Mouse (Mus musculus): ENCODE data around the gene Bank1. TPM values are rescaled to one million over a fixed set of nuclear protein-coding genes. Genes with fewer than 3 reads are reported as not detected.
A peak's percentile ranks its signal among the peaks of the same experiment; 100 is the strongest.

Gene Bank1
- polyA plus RNA-seq, 1 experiment from 2014 or later = 1.5 TPM

GRCm38 (mm10) chr3:136244931-136245330 is 80.9 kb downstream of the Bank1 start:
- ATAC-seq (ENCODE audit: low FRiP score) (no peak), DNase-seq (ENCODE audit: low spot score) (peak; percentile 6)
- Histone ChIP-seq H3K9me3 (ENCODE audit: control insufficient read depth, low read length) (no peaks in the 10 kb centered on the region), H3K27me3 (ENCODE audit: control insufficient read depth, insufficient read depth, low read length) (no peaks in the 10 kb centered on the region), H3K4me2 (replicated peaks; ENCODE audit: low read depth, low read length) (no peak overlapping the region), H3K4me1 (replicated peaks; ENCODE audit: control insufficient read depth, insufficient read depth, low read length) (no peaks in the 10 kb centered on the region), H3K27ac (ENCODE audit: low read depth, low read length) (no peak overlapping the region), H3K9ac (ENCODE audit: low read depth, low read length) (no peak overlapping the region), H3K4me3 (ENCODE audit: low read depth, low read length) (no peak overlapping the region), H3K36me3 (ENCODE audit: control insufficient read depth, insufficient read depth, low read length) (no peaks in the 10 kb centered on the region)
- WGBS = 41% methylated on average over 2 of the region's 2 CpGs

- Histone ChIP-seq H3K4me2 (replicated peaks; ENCODE audit: low read depth, low read length) (no peak overlapping the region), H3K4me1 (replicated peaks; ENCODE audit: control insufficient read depth, insufficient read depth, low read length) (no peaks in the 10 kb centered on the region), H3K36me3 (ENCODE audit: control insufficient read depth, insufficient read depth, low read length) (no peaks in the 10 kb centered on the region), H3K27ac (ENCODE audit: low read depth, low read length) (no peak overlapping the region), H3K9me3 (ENCODE audit: control insufficient read depth, low read length) (no peaks in the 10 kb centered on the region), H3K4me3 (ENCODE audit: low read depth, low read length) (no peak overlapping the region), H3K27me3 (ENCODE audit: control insufficient read depth, insufficient read depth, low read length) (no peaks in the 10 kb centered on the region), H3K9ac (ENCODE audit: low read depth, low read length) (no peak overlapping the region)
- ATAC-seq (ENCODE audit: low FRiP score) (no peak), DNase-seq (ENCODE audit: low spot score) (no peak)
- WGBS = 86% methylated on average over 3 of the region's 3 CpGs
Observed at GRCm38 (mm10) chr3:136238790-136239189, 87.1 kb downstream of the Bank1 start.

DNA sequence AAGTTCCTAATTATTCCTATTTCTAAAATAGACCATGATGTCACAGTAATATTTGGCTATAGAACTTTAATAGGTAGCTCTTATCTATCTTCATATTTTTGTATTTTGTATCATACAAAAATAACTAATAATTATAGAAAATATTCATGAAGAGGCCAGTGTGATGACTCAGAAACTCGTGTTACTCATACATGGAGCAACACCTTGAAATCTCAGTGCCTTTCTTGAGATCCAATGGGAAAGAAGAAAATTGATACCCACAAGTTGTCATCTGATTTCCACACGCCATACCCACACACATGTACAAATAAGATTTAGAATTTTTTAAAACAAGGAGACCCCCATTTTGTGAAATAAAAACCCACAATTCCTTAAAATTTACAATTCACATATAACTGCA is 92.4 kb downstream of the Bank1 start:
- Histone ChIP-seq H3K27ac (ENCODE audit: low read depth, low read length) (no peak overlapping the region), H3K36me3 (ENCODE audit: control insufficient read depth, insufficient read depth, low read length) (no peaks in the 10 kb centered on the region), H3K4me3 (ENCODE audit: low read depth, low read length) (no peak overlapping the region), H3K27me3 (ENCODE audit: control insufficient read depth, insufficient read depth, low read length) (no peaks in the 10 kb centered on the region), H3K4me1 (replicated peaks; ENCODE audit: control insufficient read depth, insufficient read depth, low read length) (no peaks in the 10 kb centered on the region), H3K4me2 (replicated peaks; ENCODE audit: low read depth, low read length) (no peak overlapping the region), H3K9ac (ENCODE audit: low read depth, low read length) (no peak overlapping the region), H3K9me3 (ENCODE audit: control insufficient read depth, low read length) (no peaks in the 10 kb centered on the region)
- DNase-seq (ENCODE audit: low spot score) (no peak), ATAC-seq (ENCODE audit: low FRiP score) (no peak)
- WGBS = 68% methylated on average over 2 of the region's 2 CpGs

GRCm38 (mm10) chr3:136230602-136231151 is 95.2 kb downstream of the Bank1 start:
- Histone ChIP-seq H3K27me3 (ENCODE audit: control insufficient read depth, insufficient read depth, low read length) (no peaks in the 10 kb centered on the region), H3K9ac (ENCODE audit: low read depth, low read length) (no peak overlapping the region), H3K4me1 (replicated peaks; ENCODE audit: control insufficient read depth, insufficient read depth, low read length) (no peaks in the 10 kb centered on the region), H3K4me3 (ENCODE audit: low read depth, low read length) (no peak overlapping the region), H3K9me3 (ENCODE audit: control insufficient read depth, low read length) (no peaks in the 10 kb centered on the region), H3K27ac (ENCODE audit: low read depth, low read length) (no peak overlapping the region), H3K4me2 (replicated peaks; ENCODE audit: low read depth, low read length) (no peak overlapping the region), H3K36me3 (ENCODE audit: control insufficient read depth, insufficient read depth, low read length) (no peaks in the 10 kb centered on the region)
- DNase-seq (ENCODE audit: low spot score) (no peak), ATAC-seq (ENCODE audit: low FRiP score) (no peak)
- 91% methylated on average over 3 of the region's 3 CpGs for WGBS

GRCm38 (mm10) chr3:136189661-136190228 is 136.1 kb downstream of the Bank1 start:
- DNase-seq (ENCODE audit: low spot score) (no peak), ATAC-seq (ENCODE audit: low FRiP score) (peak; percentile 83)
- Histone ChIP-seq H3K9me3 (ENCODE audit: control insufficient read depth, low read length) (no peaks in the 10 kb centered on the region), H3K9ac (ENCODE audit: low read depth, low read length) (no peak overlapping the region), H3K4me2 (replicated peaks; ENCODE audit: low read depth, low read length) (no peak overlapping the region), H3K4me3 (ENCODE audit: low read depth, low read length) (no peak overlapping the region), H3K27me3 (ENCODE audit: control insufficient read depth, insufficient read depth, low read length) (no peaks in the 10 kb centered on the region), H3K36me3 (ENCODE audit: control insufficient read depth, insufficient read depth, low read length) (no peaks in the 10 kb centered on the region), H3K27ac (ENCODE audit: low read depth, low read length) (no peak overlapping the region), H3K4me1 (replicated peaks; ENCODE audit: control insufficient read depth, insufficient read depth, low read length) (no peaks in the 10 kb centered on the region)
- WGBS = 90% methylated on average over 1 of the region's 1 CpGs

DNA sequence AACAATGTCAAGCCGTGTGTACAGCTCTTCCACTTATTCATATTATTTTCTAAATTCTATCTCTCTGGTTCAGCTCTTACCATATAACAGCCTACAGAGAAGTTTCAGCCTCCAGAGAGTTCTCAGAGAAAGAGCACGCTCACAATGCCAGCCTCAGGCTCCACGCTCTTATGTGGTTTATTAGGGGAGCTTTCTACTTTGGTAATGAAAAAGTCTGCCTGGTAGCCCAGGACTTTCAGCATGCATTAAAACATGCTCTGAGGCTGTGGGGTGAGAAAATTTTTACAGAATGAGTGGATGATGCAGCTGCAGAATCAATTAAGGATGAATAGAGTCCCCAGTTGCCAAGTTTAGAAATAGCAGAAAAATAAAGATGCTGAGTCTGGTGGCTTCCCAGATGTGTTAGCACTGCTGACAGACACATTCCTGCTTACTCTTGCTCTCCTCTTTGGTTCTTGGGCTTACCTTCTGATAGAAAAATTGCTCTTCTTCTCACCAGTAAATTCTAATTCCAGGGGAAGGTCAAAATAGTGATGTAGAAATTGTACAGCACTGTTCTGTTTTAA is 139.2 kb downstream of the Bank1 start:
- Histone ChIP-seq H3K27ac (ENCODE audit: low read depth, low read length) (no peak overlapping the region), H3K27me3 (ENCODE audit: control insufficient read depth, insufficient read depth, low read length) (no peaks in the 10 kb centered on the region), H3K9me3 (ENCODE audit: control insufficient read depth, low read length) (no peaks in the 10 kb centered on the region), H3K4me1 (replicated peaks; ENCODE audit: control insufficient read depth, insufficient read depth, low read length) (no peaks in the 10 kb centered on the region), H3K4me3 (ENCODE audit: low read depth, low read length) (no peak overlapping the region), H3K9ac (ENCODE audit: low read depth, low read length) (no peak overlapping the region), H3K36me3 (ENCODE audit: control insufficient read depth, insufficient read depth, low read length) (no peaks in the 10 kb centered on the region), H3K4me2 (replicated peaks; ENCODE audit: low read depth, low read length) (no peak overlapping the region)
- no peak for DNase-seq (ENCODE audit: low spot score)
- ATAC-seq (ENCODE audit: low FRiP score) = no peak
- WGBS = 92% methylated on average over 3 of the region's 3 CpGs

DNA sequence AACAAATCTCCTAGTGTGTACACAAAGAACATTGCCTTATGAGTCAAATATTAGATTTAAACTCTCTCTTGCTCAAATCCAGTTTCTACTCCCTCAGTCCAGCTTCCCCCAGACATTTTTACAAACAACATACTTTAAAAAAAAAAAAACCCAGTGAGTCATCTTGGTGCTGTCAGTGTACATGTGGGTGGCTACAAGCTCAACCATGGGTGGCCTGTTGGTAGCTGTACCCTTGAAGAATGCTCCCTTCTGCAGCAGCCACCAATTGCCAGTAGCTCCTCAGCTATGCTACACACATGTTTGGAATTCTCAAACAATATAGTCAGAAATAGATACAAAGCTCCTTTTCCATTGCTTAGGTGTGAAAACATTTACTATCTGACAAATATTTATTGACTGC is 154.2 kb downstream of the Bank1 start:
- no peak for DNase-seq (ENCODE audit: low spot score)
- H3K27me3 ChIP-seq (ENCODE audit: control insufficient read depth, insufficient read depth, low read length) = no peaks in the 10 kb centered on the region
- no peaks in the 10 kb centered on the region for H3K4me1 ChIP-seq (replicated peaks; ENCODE audit: control insufficient read depth, insufficient read depth, low read length)
- H3K9ac ChIP-seq (ENCODE audit: low read depth, low read length) = no peak overlapping the region
- no peaks in the 10 kb centered on the region for H3K9me3 ChIP-seq (ENCODE audit: control insufficient read depth, low read length)
- H3K36me3 ChIP-seq (ENCODE audit: control insufficient read depth, insufficient read depth, low read length) = no peaks in the 10 kb centered on the region
- H3K4me2 ChIP-seq (replicated peaks; ENCODE audit: low read depth, low read length) = no peak overlapping the region
- H3K27ac ChIP-seq (ENCODE audit: low read depth, low read length) = no peak overlapping the region
- H3K4me3 ChIP-seq (ENCODE audit: low read depth, low read length) = no peak overlapping the region
- ATAC-seq (ENCODE audit: low FRiP score) = no peak

GRCm38 (mm10) chr3:136168071-136168470 is 157.8 kb downstream of the Bank1 start:
- Histone ChIP-seq H3K36me3 (ENCODE audit: control insufficient read depth, insufficient read depth, low read length) (no peaks in the 10 kb centered on the region), H3K27me3 (ENCODE audit: control insufficient read depth, insufficient read depth, low read length) (no peaks in the 10 kb centered on the region), H3K4me3 (ENCODE audit: low read depth, low read length) (no peak overlapping the region), H3K9me3 (ENCODE audit: control insufficient read depth, low read length) (no peaks in the 10 kb centered on the region), H3K9ac (ENCODE audit: low read depth, low read length) (no peak overlapping the region), H3K4me2 (replicated peaks; ENCODE audit: low read depth, low read length) (no peak overlapping the region), H3K4me1 (replicated peaks; ENCODE audit: control insufficient read depth, insufficient read depth, low read length) (no peaks in the 10 kb centered on the region), H3K27ac (ENCODE audit: low read depth, low read length) (no peak overlapping the region)
- ATAC-seq (ENCODE audit: low FRiP score) = no peak
- DNase-seq (ENCODE audit: low spot score) = no peak
- WGBS = 27% methylated on average over 4 of the region's 4 CpGs

DNA sequence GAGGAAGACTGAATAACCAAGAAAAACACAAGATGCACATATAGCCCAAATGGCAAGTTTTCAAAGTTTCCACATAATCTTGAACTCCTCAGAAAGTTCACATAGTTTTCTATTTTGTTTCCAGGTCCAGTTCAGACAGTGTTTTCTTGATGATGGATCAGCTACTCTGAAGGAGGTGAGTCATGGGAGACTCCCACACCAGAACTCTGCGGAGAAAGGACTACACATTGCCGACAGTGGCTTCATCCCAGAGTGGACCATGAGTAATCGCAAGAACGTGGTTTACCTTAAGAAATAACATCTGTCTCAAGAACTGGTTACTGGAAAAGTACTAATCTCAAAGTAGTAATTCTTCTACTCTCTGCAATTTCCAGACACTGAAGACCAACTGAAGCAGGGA is 159.2 kb downstream of the Bank1 start:
- no peak for DNase-seq (ENCODE audit: low spot score)
- H3K4me1 ChIP-seq (replicated peaks; ENCODE audit: control insufficient read depth, insufficient read depth, low read length) = no peaks in the 10 kb centered on the region

More for the DNA sequence above, 159.2 kb downstream of the Bank1 start:
- 91% methylated on average over 4 of the region's 4 CpGs for WGBS
- no peak overlapping the region for H3K9ac ChIP-seq (ENCODE audit: low read depth, low read length)
- no peaks in the 10 kb centered on the region for H3K36me3 ChIP-seq (ENCODE audit: control insufficient read depth, insufficient read depth, low read length)
- H3K27me3 ChIP-seq (ENCODE audit: control insufficient read depth, insufficient read depth, low read length) = no peaks in the 10 kb centered on the region
- ATAC-seq (ENCODE audit: low FRiP score) = no peak
- no peak overlapping the region for H3K27ac ChIP-seq (ENCODE audit: low read depth, low read length)
- H3K4me2 ChIP-seq (replicated peaks; ENCODE audit: low read depth, low read length) = no peak overlapping the region
- H3K4me3 ChIP-seq (ENCODE audit: low read depth, low read length) = no peak overlapping the region
- H3K9me3 ChIP-seq (ENCODE audit: control insufficient read depth, low read length) = no peaks in the 10 kb centered on the region

Data from hindbrain, embryonic 11.5 days (tissue).